Mouse (Mus musculus): ENCODE measurements around the gene Tmie. TPM values are rescaled to one million over a fixed set of nuclear protein-coding genes. Genes with fewer than 3 reads are reported as not detected.

Tmie gene
- total RNA-seq (2015) (not detected in 2 replicates), total RNA-seq (2017) (not detected in 2 replicates)

- ATAC-seq (replicated peaks; ENCODE audit: poor library complexity): peak; percentile 40
These were observed at the start of gene Tmie for GRCm38 (mm10) chr9:110879998-110880561. TSS of gene Tmie (minus strand) at chr9:110880113.

GRCm38 (mm10) chr9:110922759-110923158, 42.8 kb upstream of the Tmie start:
- peak; percentile 76 for ATAC-seq (replicated peaks; ENCODE audit: poor library complexity)

GRCm38 (mm10) chr9:110920665-110921419, 40.9 kb upstream of the Tmie start:
- ATAC-seq (replicated peaks; ENCODE audit: poor library complexity): no peak

- ATAC-seq (replicated peaks; ENCODE audit: poor library complexity): no peak
These were observed 36.9 kb upstream of the Tmie start, which contains the start of gene Fam240a for GRCm38 (mm10) chr9:110916786-110917185. TSS of gene Fam240a (minus strand) at chr9:110916861.

GRCm38 (mm10) chr9:110915466-110915865, 35.6 kb upstream of the Tmie start:
- peak; percentile 42 for ATAC-seq (replicated peaks; ENCODE audit: poor library complexity)

GRCm38 (mm10) chr9:110914631-110915236, 34.8 kb upstream of the Tmie start:
- ATAC-seq (replicated peaks; ENCODE audit: poor library complexity): no peak

GRCm38 (mm10) chr9:110909371-110909967, 29.6 kb upstream of the Tmie start:
- no peak for ATAC-seq (replicated peaks; ENCODE audit: poor library complexity)

- ATAC-seq (replicated peaks; ENCODE audit: poor library complexity): no peak
These were observed 28.7 kb upstream of the Tmie start for GRCm38 (mm10) chr9:110908631-110909016.

GRCm38 (mm10) chr9:110907838-110908630, 28.1 kb upstream of the Tmie start:
- ATAC-seq (replicated peaks; ENCODE audit: poor library complexity): no peak

- ATAC-seq (replicated peaks; ENCODE audit: poor library complexity): no peak
These were observed 27.4 kb upstream of the Tmie start for GRCm38 (mm10) chr9:110907201-110907837.

- ATAC-seq (replicated peaks; ENCODE audit: poor library complexity): no peak
These were observed 22.4 kb upstream of the Tmie start for GRCm38 (mm10) chr9:110902271-110902670.

GRCm38 (mm10) chr9:110901204-110901603, 21.3 kb upstream of the Tmie start:
- ATAC-seq (replicated peaks; ENCODE audit: poor library complexity): no peak

- ATAC-seq (replicated peaks; ENCODE audit: poor library complexity): no peak
These were observed 19.6 kb upstream of the Tmie start for GRCm38 (mm10) chr9:110899451-110900008.

- peak; percentile 59 for ATAC-seq (replicated peaks; ENCODE audit: poor library complexity)
These were observed 16.7 kb upstream of the Tmie start for GRCm38 (mm10) chr9:110896595-110896994.

- no peak for ATAC-seq (replicated peaks; ENCODE audit: poor library complexity)
These were observed 16.1 kb upstream of the Tmie start for GRCm38 (mm10) chr9:110895994-110896393.

- no peak for ATAC-seq (replicated peaks; ENCODE audit: poor library complexity)
These were observed 15.6 kb upstream of the Tmie start for GRCm38 (mm10) chr9:110895507-110895906.

GRCm38 (mm10) chr9:110893429-110893828, 13.5 kb upstream of the Tmie start:
- peak; percentile 35; the same call in 1 of the 2 replicates for ATAC-seq (replicated peaks; ENCODE audit: poor library complexity)

- ATAC-seq (replicated peaks; ENCODE audit: poor library complexity): no peak
These were observed 12.6 kb upstream of the Tmie start for GRCm38 (mm10) chr9:110892552-110892951.

GRCm38 (mm10) chr9:110891077-110891828, 11.3 kb upstream of the Tmie start:
- peak; percentile 24; the same call in 1 of the 2 replicates for ATAC-seq (replicated peaks; ENCODE audit: poor library complexity)
